Mouse (Mus musculus) megakaryocyte, adult 5-6 weeks (primary cell): Measurements from ENCODE around the gene Acer2. TPM values are rescaled to one million over a fixed set of nuclear protein-coding genes. Genes with fewer than 3 reads are reported as not detected.

Source experiments
- ATAC-seq: 2 replicates; pipeline ENCODE4 v1.8.0; 2016; ENCODE audit warnings: mild to moderate bottlenecking, inconsistent platforms; ENCODE audit not compliant: poor library complexity, severe bottlenecking
- total RNA-seq, 2 experiments: library from RNA; stranded (forward) in 1 of 2; stranded (reverse) in 1 of 2; fragments of 153-499, 151-499 nt in 1 of 2; fragments of 221-1000, 200-1000 nt in 1 of 2; gene quantifications; 2 replicates each; pipeline versions ENCODE4 v1.2.3 to v1.2.4; 2015 to 2017

Acer2 gene
- total RNA-seq, 2 experiments from 2014 or later = 0.07 to 0.15 TPM

- ATAC-seq = peak; percentile 72
Measured at GRCm38 (mm10) chr4:86886160-86886878, 12.1 kb downstream of the Acer2 start.

- ATAC-seq = no peak
Measured at GRCm38 (mm10) chr4:86887879-86888278, 13.7 kb downstream of the Acer2 start.

- ATAC-seq = no peak
Measured at GRCm38 (mm10) chr4:86897411-86897810, 23.2 kb downstream of the Acer2 start.

- no peak for ATAC-seq
Measured at GRCm38 (mm10) chr4:86898791-86899474, 24.7 kb downstream of the Acer2 start.

- no peak for ATAC-seq
Measured at GRCm38 (mm10) chr4:86902351-86902750, 28.2 kb downstream of the Acer2 start.

- no peak for ATAC-seq
Measured at GRCm38 (mm10) chr4:86904969-86905368, 30.8 kb downstream of the Acer2 start.

GRCm38 (mm10) chr4:86905869-86906268, 31.7 kb downstream of the Acer2 start:
- ATAC-seq = no peak

- no peak for ATAC-seq
Measured at GRCm38 (mm10) chr4:86911576-86912341, 37.6 kb downstream of the Acer2 start.

GRCm38 (mm10) chr4:86912757-86913156, 38.6 kb downstream of the Acer2 start:
- ATAC-seq = no peak

GRCm38 (mm10) chr4:86916062-86916461, 41.9 kb downstream of the Acer2 start:
- no peak for ATAC-seq

GRCm38 (mm10) chr4:86923476-86924055, 49.4 kb downstream of the Acer2 start:
- ATAC-seq = no peak

- peak; percentile 82 for ATAC-seq
Measured at GRCm38 (mm10) chr4:86924804-86925458, 50.7 kb downstream of the Acer2 start.

- no peak for ATAC-seq
Measured at GRCm38 (mm10) chr4:86926997-86927396, 52.8 kb downstream of the Acer2 start.

- ATAC-seq = no peak
Measured at GRCm38 (mm10) chr4:86930101-86930635, 56.0 kb downstream of the Acer2 start.

- ATAC-seq = no peak
Measured at GRCm38 (mm10) chr4:86930636-86931456, 56.6 kb downstream of the Acer2 start.

- no peak for ATAC-seq
Measured at GRCm38 (mm10) chr4:86933026-86933425, 58.8 kb downstream of the Acer2 start.

- ATAC-seq = no peak
Measured at GRCm38 (mm10) chr4:86936217-86936616, 62.0 kb downstream of the Acer2 start.

GRCm38 (mm10) chr4:86936706-86937105, 62.5 kb downstream of the Acer2 start:
- no peak for ATAC-seq

- ATAC-seq = no peak
Measured at GRCm38 (mm10) chr4:86942656-86943055, 68.5 kb downstream of the Acer2 start.

- ATAC-seq = no peak
Measured at GRCm38 (mm10) chr4:86943296-86943695, 69.1 kb downstream of the Acer2 start.
